Mouse (Mus musculus): ENCODE data around the gene Olfm1. TPM values are rescaled to one million over a fixed set of nuclear protein-coding genes. Genes with fewer than 3 reads are reported as not detected.

Gene Olfm1
- polyA plus RNA-seq (2017; shearing (Covaris generic)): not detected

GRCm38 (mm10) chr2:28192821-28193689 is at the start of gene Olfm1:
Gene Olfm1, plus strand, starts transcription at chr2:28192992.

Other genes with a start within 250 kb of the Olfm1 start
- gene Fcnb, start 108.1 kb upstream of the Olfm1 start, polyA plus RNA-seq (2017; shearing (Covaris generic)): not detected